Mouse (Mus musculus) CD4-positive, CD25-positive, alpha-beta regulatory T cell, adult 4 months (primary cell): ENCODE data around the gene Adgrl2. TPM values are rescaled to one million over a fixed set of nuclear protein-coding genes. Genes with fewer than 3 reads are reported as not detected.

Experiments used
- ATAC-seq: one replicate; pipeline ENCODE4 v1.8.0; 2017
- polyA plus RNA-seq, 2 experiments: library from polyadenylated mRNA; unstranded; fragments of 100-300 nt; shearing (Covaris generic); gene quantifications; one replicate each; pipeline ENCODE4 v1.2.1; 2017

Adgrl2 gene
- polyA plus RNA-seq, 2 experiments from 2014 or later: not detected

GRCm38 (mm10) chr3:148971893-148972596 lies 18.3 kb downstream of the Adgrl2 start:
- ATAC-seq: no peak

GRCm38 (mm10) chr3:148964991-148965605 lies 25.3 kb downstream of the Adgrl2 start:
- no peak for ATAC-seq

- no peak for ATAC-seq
Observed at GRCm38 (mm10) chr3:148963381-148964044, 26.8 kb downstream of the Adgrl2 start.

- no peak for ATAC-seq
Observed at GRCm38 (mm10) chr3:148961611-148962010, 28.7 kb downstream of the Adgrl2 start.

- no peak for ATAC-seq
Observed at GRCm38 (mm10) chr3:148960751-148961289, 29.5 kb downstream of the Adgrl2 start.

- no peak for ATAC-seq
Observed at GRCm38 (mm10) chr3:148960215-148960614, 30.1 kb downstream of the Adgrl2 start.

GRCm38 (mm10) chr3:148959327-148960025 lies 30.9 kb downstream of the Adgrl2 start:
- ATAC-seq: no peak

GRCm38 (mm10) chr3:148958714-148959113 lies 31.6 kb downstream of the Adgrl2 start:
- ATAC-seq: no peak

GRCm38 (mm10) chr3:148958185-148958584 lies 32.2 kb downstream of the Adgrl2 start:
- no peak for ATAC-seq

- ATAC-seq: no peak
Observed at GRCm38 (mm10) chr3:148956887-148957286, 33.5 kb downstream of the Adgrl2 start.

GRCm38 (mm10) chr3:148949796-148950195 lies 40.6 kb downstream of the Adgrl2 start:
- ATAC-seq: no peak

GRCm38 (mm10) chr3:148947805-148948405 lies 42.5 kb downstream of the Adgrl2 start:
- no peak for ATAC-seq

GRCm38 (mm10) chr3:148947266-148947665 lies 43.1 kb downstream of the Adgrl2 start:
- no peak for ATAC-seq

GRCm38 (mm10) chr3:148945534-148945933 lies 44.8 kb downstream of the Adgrl2 start:
- ATAC-seq: no peak

- no peak for ATAC-seq
Observed at GRCm38 (mm10) chr3:148939457-148939856, 50.9 kb downstream of the Adgrl2 start.

GRCm38 (mm10) chr3:148935056-148935455 lies 55.3 kb downstream of the Adgrl2 start:
- no peak for ATAC-seq

- ATAC-seq: no peak
Observed at GRCm38 (mm10) chr3:148934279-148934678, 56.1 kb downstream of the Adgrl2 start.

GRCm38 (mm10) chr3:148933160-148933559 lies 57.2 kb downstream of the Adgrl2 start:
- no peak for ATAC-seq

GRCm38 (mm10) chr3:148930913-148931312 lies 59.4 kb downstream of the Adgrl2 start:
- ATAC-seq: no peak

GRCm38 (mm10) chr3:148926330-148926729 lies 64.0 kb downstream of the Adgrl2 start:
- ATAC-seq: no peak

GRCm38 (mm10) chr3:148922618-148923095 lies 67.7 kb downstream of the Adgrl2 start:
- no peak for ATAC-seq

GRCm38 (mm10) chr3:148921966-148922587 lies 68.3 kb downstream of the Adgrl2 start:
- ATAC-seq: no peak
